Mouse (Mus musculus) lung, postnatal 14 days (tissue): ENCODE measurements around the gene Chrnb2.
"Not testable (repeated sequence)": the region's sequence is repeated elsewhere in the genome, so short reads cannot be mapped to it uniquely, and the experiment has no call there.

Source experiments
- DNase-seq: peaks from one replicate; pipeline ENCODE4 v3.0.0; 2021

The Chrnb2 gene

DNA sequence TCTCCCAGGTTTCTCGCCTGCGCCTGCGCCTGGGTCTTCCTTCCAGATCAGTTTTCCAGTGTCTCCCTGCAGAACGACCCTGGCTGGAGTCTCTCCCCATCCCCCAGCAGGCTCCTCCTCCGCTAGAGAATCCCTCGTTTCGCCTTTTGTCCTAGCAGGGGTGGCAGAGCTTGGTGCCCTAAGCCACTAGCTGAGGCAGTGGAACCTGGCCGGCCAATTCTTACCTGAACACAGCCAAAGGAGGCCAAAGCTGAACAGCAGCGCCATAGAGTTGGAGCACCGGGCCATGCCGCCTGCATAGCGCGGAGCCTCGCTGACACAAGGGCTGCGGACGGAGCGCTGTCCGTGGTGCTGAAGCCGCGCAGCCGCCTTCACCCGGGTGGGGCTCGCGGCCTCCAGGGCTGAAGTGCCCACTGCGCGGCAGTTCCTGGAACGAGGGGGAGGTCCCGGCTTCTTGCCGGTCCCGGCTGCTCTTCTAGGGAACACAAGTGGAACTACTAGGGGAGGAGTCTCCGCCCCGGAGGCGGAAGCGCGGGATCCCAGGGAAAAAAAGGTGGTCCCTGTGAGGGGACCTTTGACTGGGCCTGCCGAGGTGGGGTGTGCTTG lies at the start of gene Chrnb2:
Gene Chrnb2, minus strand, starts transcription at position 514 of the 606 bp plus-strand sequence.
- DNase-seq, result peak; percentile 88

DNA sequence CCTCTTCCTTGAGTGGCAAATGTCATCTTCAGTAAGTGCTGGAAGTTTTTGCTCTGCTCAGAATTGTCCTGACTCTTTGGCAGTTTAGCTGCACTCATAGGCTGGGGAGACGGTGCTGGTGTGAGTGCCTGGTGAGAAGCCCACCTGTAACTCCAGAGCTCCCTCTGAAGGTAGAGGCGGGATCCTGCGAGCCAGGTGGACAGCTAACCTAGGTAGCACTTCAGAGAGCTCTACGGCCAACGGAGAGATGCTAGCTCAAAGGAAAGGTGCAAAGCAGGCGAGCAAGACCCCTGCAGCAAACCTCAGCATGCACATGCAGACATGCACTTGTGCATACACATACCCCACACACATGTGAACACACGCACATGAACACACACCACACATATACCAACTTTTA lies 49.6 kb upstream of the Chrnb2 start:
- no peak for DNase-seq

DNA sequence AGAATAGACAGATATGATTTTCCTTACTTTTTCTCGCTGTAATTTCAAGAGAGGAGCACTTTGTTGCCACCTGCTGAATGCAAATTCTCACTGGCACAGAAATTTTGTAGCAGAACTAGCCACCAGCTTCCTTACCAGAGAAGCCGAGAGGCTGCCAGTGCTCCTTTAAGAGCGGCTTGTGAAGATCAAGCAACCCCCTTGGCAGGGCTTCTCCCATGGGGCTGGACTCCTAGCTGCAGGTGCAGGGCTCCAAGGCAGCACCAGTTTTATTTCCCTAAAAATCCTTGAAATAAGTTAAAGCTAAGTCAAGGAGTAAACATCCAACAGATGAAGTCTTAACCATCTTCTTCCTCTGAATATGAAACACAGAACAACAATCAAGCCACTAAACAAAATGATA lies 47.7 kb upstream of the Chrnb2 start:
- no peak for DNase-seq

DNA sequence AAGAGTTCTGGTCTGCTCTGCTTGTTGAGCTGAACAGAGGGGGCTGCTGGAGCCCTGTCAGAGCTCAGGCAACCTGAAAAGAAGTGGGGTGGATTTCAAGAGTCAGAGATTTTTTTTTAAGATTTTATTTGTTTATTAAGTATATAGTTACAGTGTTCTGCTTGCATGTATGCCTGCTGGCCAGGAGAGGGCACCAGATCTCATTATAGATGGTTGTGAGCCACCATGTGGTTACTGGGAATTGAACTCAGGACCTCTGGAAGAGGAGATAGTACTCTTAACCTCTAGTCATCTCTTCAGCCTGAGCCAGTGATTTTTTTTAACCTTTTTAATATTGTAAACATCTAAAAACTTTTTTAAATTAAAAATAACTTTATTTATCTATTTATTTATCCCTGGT lies 46.4 kb upstream of the Chrnb2 start:
- no peak for DNase-seq

DNA sequence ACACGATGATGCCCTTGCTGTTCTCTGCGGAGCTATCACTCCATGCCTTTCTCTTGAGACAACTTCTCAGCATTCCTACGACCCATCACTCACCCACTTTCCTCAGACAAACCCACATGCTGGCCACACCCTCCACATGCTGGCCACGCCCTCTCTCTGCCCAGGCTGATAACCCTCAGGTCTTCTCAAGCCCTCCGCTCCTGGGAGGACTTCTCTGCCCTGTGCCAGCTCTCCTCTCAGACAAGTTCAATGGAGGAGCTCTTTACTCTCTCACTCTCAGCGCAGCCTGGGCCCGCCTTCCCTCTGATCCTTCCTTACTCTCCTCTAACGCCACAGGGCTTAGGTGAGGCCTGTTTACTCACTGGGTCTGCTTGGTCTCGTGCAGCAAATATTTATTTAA lies 44.2 kb upstream of the Chrnb2 start:
- DNase-seq, result no peak

DNA sequence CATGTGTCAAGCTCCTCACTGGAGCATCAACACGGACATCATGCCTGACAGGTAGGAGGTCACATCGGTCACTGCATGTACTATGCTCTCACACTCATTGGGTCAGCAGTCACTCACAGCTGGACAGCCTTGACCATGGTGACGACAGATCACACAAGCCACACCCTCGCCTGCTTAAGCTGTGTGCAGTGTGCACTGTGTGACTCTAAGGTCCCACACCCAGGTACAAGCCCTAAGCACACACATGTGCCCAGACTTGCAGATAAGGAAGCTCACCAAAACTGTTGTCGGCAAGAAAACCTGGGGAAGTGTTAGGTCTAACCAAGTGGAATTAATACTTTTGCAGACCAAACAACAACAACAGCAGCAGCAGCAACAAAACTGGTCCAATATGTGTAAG lies 43.4 kb upstream of the Chrnb2 start:
- DNase-seq, result no peak

DNA sequence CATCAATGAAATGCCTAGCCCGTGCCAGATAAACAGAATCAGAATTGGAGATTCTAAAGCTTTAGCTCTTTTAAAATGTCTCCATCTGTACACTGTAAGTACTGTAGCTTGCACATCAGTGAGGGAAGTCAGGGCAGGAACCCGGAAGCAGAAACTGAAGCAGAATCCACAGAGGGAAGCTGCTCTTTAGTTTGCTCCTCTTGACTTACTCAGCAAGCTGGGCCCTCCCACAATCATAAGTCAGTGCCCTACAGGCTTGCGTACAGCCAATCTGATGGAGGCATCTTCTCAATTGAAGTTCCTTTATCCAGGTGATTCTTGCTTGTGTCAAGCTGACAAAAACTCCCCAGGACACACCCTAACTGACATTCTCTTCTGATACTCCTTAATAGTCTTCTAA lies 42.7 kb upstream of the Chrnb2 start:
- DNase-seq, result no peak

DNA sequence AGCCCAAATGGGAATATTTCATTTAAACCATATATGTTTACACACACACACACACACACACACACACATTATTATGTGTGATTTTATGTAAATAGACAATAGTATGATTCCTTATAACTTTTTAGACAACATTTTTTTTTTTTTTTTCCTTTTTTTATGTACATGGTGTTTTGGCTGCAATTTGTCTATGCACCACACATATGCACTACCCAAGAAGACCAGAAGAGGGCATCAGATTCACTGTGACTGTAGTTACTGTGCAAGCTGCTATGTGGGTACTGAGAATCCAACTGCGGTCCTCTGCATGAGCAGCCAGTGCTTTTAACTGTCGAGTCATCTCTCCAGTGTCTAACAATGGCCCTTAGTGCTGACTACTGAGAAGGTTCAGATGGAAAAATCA lies 42.3 kb upstream of the Chrnb2 start:
- DNase-seq, result no peak

DNA sequence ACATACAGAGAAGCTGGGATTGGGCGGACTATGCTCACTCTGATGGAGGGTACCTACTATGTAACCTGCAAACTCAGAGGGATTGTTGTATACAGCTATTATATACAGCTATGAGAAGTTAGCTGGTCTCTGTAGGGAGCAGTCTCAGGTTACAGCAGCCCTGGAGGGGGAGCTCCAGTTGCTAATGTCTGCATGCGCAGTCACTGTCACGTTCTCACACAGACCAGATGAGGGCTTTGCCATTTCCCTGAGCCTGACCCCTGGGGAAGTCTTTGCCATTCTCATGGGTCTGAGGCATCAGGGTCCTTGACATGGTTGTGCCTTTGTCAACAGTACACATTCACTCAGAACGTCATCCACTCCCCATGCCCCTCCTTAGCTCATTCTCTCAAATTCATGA lies 40.7 kb upstream of the Chrnb2 start:
- no peak for DNase-seq

DNA sequence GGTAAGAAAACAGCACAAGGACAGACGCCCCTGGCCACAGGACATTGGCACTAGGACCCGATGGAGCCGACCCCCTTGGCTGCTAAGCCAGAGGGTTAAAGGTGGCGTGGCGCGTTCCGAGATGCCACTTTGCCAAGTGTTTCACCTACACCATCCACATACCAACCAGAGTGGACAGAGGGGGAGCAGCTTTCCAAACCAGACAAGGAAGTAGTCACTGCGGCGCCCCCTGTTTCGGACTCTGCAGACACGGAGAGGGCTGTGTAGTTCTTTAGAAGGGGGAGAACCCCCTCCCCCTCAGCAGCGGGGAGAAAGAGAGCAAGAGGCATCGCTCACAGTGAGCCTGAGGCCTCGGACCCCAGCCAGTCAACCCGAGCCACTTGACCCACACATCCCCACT lies 38.4 kb upstream of the Chrnb2 start:
- DNase-seq, result no peak

DNA sequence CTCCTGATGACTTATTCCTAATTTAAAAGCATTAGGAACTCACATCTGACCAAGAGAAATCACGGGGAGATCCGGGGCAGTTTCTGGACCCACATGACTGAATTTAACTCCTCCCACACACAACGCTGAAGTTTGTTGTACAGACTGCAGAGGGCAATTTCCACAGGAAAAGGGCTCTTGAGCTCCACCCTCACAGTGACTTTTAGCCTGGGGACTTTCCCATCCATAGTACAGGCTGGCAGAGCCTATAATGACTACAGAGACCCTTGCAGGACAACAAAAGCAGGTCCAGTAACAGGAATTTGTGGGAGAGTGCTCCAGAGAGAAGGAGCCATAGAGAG lies 37.0 kb upstream of the Chrnb2 start:
- DNase-seq, result peak; percentile 17

DNA sequence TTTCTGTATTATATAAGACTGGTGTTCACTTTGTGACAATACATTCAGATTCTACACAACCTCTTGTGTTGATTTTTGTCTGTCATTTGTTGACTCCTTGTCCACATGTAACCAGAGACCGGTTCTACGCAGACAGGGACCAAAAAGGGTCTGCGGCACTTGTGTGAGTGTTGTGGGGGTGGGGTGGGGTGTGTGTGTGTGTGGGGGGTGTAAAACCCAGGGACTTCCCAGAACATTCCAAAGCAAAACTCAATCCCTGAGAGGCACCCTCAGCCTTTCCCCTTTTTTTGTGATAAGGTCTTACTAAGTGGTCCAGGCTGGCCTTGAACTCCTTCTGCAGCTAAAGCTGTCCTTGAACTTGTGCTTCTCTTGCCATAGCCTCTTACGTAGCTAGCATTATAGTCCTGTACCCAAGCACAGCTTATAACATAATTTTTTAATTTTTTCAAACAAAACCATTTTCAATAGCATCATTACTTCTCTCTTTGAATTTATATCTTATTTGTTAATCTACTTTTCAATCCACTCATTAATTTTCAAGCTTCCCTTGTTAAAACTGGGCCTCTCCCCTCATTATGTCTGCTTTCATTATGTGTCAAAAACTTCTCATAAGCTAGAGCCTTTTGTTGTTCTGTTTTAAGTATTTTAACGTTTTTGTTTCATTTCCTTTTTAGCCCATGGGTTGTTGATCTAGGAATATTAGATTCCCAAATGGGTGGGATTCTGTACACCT lies 36.5 kb upstream of the Chrnb2 start:
- no peak for DNase-seq

DNA sequence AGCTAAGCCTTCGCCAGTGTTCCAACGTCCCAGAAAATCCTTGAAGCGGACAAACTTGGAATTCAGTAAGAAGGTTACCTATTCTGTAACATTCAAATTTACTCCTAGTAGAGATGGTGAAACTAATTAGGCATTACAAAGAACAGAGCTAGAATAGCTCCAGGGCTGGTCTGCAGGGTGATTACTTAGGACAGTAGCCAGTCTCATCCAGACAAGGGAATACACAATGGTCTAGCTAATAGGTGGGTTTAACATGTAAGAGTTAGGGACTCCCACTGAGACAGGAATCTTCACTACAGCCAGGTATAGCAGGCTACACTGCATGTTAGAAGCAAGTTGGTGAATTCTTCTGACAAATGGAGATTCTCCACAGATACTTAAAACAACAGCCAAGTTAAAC lies 35.6 kb upstream of the Chrnb2 start:
- DNase-seq, result not testable (repeated sequence)

DNA sequence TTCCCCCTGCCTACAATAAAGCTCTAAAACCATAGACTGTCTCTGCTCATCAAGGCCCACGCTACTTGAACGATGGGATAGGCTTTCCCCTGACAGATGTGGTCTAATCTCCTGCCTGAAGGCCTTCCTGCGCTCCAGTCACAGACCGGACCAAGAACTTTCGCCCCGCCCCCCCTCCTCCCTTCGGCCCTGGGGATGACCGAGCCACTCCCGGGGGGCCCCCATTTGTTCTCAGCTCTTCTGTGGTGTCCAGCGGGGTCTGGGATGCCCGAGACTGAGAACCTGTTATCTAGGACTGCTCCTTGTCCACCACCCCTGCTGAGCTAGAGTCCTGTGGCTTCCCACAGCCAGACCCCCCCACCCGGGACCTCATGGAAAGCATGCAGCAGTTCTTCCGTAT lies 35.0 kb upstream of the Chrnb2 start:
- DNase-seq, result no peak

DNA sequence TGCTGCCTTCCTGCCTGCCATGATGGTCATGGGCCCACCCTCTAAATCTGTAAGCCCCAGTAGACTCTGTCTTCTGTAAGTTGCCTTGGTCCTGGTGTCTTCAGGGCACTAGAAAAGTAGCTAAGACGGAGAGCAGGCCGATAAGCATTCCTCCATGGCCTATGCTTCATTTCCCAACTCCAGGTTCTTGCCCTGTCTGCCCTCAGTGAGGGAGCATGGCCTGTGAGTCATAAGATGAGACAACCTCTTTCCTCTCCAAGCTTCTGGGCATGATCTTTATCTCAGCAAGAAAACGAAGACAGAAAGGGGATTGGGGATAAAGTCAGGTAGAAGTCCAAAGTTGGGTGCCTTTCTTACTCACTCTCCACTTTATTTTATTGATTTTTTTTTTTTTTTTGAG lies 34.1 kb upstream of the Chrnb2 start:
- no peak for DNase-seq

DNA sequence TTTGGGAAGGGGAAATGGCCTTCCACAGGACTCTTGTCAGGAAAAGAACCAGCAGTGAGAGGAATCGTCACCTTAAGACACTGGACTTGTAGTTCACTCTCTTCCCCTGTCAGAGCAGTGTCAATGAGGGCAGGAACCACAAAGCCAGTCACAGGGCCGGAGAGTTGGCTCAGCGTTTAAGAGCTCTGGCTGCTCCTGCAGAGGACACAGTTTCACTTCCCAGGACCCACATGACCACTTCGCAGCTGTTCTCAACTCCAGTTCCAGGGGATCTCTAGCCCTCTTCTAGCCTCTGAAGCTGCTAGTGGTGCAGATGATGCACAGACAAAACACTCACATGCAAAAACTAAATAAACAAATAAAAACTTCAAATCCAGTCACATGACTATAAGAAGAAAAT lies 31.9 kb upstream of the Chrnb2 start:
- DNase-seq, result no peak

DNA sequence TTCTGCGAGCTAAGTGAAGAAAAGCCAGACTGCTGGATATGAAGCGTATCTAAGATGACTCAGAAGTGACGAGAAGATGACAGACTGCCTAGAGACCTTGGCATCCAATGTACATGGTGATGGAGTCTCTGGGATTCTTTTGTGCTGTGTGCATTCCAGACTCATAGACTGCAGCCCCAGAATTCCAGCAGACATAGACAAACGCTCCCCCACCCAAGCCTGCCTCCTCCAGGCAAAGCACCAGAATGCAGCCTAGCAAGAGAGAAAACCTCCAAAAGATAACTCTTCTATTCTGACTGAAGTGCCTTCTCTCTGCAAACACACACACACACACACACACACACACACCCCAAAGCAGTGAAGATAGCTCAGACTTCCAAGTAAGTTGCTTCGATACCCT lies 31.3 kb upstream of the Chrnb2 start:
- DNase-seq, result no peak

DNA sequence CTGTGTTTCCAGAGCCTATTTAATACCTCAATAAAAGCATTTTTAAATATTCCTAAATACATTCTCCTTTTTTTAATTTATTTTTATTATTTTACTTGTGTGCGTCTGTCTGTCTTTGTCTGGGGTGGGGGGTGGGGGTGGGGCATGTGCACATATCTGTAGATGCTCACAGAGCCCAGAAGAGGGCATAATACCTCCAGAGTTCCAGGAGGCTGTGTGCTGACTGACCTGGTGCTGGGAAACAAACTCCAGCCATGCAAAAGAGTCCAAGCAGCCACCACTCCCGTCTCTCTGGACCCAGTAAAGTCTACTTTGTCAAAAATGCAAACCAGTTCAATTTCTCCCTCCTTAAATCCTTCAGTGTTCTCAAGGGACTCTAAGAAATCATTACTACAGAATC lies 30.2 kb upstream of the Chrnb2 start:
- DNase-seq, result no peak

DNA sequence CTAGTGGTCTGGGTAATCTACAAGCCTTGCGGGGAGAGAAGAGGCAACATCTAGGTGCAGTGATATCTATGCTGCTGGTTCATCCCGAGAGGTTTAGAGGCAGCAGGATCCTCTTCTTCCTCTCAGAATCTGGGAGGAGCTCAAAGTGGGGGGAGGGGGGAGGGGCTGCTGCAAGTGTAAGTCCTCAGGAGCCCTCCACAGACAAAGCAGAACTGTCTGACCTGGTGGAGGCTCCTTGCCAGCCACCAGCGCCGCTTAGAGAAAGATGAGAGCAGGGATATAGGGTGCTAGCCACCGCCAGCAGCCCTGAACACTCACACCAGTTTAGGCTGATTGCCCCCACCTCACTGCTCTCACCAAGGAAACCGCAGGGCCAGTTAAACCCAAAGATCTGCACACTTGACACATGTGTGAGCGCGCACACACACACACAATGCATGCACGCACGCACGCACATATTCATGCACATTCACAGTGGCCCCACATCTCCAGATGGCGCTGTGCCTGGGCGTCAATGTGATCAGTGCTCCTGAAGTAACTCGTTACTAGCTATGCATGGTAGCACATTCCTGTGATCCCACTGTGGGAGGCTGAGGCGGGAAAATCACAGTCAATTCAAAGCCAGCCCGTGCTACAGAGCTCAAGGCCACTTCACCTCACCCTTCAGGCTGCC lies 24.4 kb upstream of the Chrnb2 start:
- no peak for DNase-seq

DNA sequence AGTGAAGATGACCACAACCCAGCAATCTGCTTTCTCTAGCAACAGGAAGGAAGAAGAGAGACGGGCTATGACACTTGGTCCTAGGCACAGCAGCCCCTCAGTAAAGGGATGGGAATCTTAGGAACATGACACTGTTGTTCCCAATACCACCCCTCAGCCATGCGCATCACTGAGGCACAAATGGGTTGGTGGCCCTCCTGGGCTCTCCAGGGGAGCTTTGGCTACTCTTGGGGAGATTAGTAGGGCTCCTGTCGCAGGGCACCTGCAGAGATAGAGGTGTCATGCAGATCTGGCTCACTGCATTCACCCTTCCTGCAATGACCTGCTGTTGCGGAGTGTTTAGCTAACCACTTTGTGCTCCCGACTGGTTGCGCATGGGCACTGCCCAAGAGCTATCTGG lies 21.8 kb upstream of the Chrnb2 start:
- DNase-seq, result no peak

DNA sequence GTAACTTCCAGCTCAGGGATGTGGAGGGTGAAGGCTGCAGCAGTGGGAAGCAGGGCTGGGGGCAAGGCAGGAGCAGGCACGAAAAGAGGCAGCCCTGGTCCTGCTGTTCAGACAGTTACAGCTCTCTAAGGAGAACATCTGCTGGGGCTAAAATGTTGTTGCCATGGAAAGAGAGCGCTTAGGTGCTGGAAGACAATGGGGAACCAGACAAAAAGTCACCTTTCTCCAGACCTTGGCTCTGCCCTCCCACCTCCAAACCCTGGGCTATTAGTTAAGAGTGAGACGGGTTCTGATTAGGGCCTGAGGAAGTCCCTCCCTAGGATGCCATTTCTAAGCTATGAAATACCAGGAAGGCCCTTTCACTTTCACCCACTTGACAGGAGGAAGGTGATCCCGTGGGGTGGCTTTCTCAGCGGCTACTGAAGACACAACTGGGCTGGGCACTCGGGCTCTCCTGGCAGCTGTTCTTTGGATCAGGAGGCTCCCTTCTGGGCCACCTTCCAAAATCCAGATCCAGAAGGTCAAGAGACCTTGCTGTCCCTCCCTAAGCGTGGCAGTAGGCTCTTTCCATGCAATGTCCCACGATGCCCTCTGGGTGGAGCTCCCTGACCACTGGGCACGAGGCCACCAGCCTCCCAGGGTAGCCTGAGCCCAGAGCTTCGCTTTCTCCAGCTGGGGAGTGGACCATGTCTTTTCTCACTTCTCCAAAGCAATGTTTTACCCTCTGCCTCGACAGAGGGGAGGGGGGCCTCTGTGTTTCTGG lies 20.7 kb upstream of the Chrnb2 start:
- DNase-seq, result peak; percentile 87

DNA sequence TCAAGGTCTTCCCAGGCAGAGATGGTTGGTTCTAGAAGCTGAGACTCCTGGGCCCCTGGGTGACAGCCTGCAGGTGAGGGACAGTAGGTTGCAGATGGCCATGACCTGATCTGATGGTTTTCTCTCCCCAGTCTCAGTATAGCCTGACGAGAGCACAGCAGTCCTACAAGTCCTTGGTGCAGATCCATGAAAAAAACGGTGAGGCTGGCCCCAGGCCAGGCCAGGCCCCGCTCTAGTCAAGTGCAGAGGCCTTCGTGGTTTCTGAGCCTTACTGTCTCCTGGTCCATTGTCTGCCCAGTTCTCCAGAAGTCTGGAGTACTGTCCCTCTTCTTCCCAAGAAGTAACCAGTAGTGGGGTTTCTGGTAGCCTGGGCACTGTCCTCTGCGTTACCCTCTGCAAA lies 17.2 kb upstream of the Chrnb2 start:
- DNase-seq, result no peak

DNA sequence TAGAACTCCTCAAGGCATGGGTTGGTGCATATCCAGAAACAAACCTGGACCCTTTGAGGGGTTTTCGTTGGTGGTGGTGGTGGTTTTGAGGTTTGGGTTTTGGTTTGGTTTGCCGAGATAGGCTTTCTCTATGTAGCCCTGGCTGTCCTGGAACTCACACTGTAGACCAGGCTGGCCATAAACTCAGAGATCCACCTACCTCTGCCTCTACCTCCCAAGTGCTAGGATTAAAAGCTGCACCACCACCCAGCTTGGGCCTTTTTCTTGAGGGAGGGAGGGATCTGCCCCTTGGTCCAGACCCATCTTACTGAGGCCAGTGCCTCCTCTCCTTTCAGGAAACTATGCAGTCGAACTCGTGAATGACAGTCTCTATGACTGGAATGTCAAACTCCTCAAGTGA lies 15.7 kb upstream of the Chrnb2 start:
- no peak for DNase-seq

DNA sequence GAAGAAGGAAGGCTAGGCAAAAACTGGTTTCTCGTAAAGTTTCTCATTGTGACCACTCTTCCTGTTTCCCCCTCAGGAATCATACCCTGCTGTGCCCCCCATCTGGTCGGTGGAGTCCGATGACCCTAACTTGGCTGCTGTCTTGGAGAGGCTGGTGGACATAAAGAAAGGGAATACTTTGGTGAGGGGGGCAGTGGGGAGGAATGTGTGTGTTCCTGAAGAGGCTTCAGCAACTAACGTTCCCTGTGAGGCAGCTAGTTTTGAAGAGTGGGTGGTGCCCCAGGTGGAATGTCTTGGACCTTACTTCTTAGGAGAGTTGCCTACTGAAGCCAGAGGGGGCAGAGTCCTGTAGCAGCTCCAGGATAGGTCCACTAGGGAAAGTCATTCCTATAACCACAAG lies 11.6 kb upstream of the Chrnb2 start:
- DNase-seq, result no peak
